Mouse (Mus musculus) erythroid progenitor cell, adult 5-6 weeks (primary cell): ENCODE measurements around the gene Slc38a8. TPM values are rescaled to one million over a fixed set of nuclear protein-coding genes. Genes with fewer than 3 reads are reported as not detected.

ENCODE experiments used
- ATAC-seq: replicated peaks from 2 replicates; pipeline ENCODE4 v1.8.0; 2016; ENCODE audit warnings: moderate number of reproducible peaks, mild to moderate bottlenecking, moderate TSS enrichment, inconsistent platforms; ENCODE audit not compliant: poor library complexity, low FRiP score, severe bottlenecking
- total RNA-seq, 2 experiments: library from RNA; stranded (forward) in 1 of 2; stranded (reverse) in 1 of 2; fragments of 150-400 nt in 1 of 2; fragments of 186-747, 209-891 nt in 1 of 2; gene quantifications; 2 replicates each; pipeline versions ENCODE4 v1.2.3 to v1.2.4; 2015 to 2017; ENCODE audit warnings: low replicate concordance in 2 of 2

Slc38a8 gene
- total RNA-seq, 2 experiments from 2014 or later: not detected

- no peak for ATAC-seq
Observed at GRCm38 (mm10) chr8:119499836-119500235, 1.7 kb downstream of the Slc38a8 start.

GRCm38 (mm10) chr8:119496848-119497247 lies 4.7 kb downstream of the Slc38a8 start:
- ATAC-seq: no peak

- ATAC-seq: no peak
Observed at GRCm38 (mm10) chr8:119487093-119487492, 14.4 kb downstream of the Slc38a8 start.

GRCm38 (mm10) chr8:119484145-119484896 lies 17.2 kb downstream of the Slc38a8 start:
- no peak for ATAC-seq

GRCm38 (mm10) chr8:119478684-119479083 lies 22.8 kb downstream of the Slc38a8 start:
- ATAC-seq: no peak

- ATAC-seq: no peak
Observed at GRCm38 (mm10) chr8:119468091-119468490, 33.4 kb downstream of the Slc38a8 start.

GRCm38 (mm10) chr8:119466794-119467193 lies 34.7 kb downstream of the Slc38a8 start:
- no peak for ATAC-seq

GRCm38 (mm10) chr8:119466105-119466504 lies 35.4 kb downstream of the Slc38a8 start:
- no peak for ATAC-seq

- no peak for ATAC-seq
Observed at GRCm38 (mm10) chr8:119463709-119464108, 37.8 kb downstream of the Slc38a8 start.

GRCm38 (mm10) chr8:119461356-119461755 lies 40.1 kb downstream of the Slc38a8 start:
- no peak for ATAC-seq

GRCm38 (mm10) chr8:119459724-119460123 lies 41.8 kb downstream of the Slc38a8 start:
- no peak for ATAC-seq

- ATAC-seq: no peak
Observed at GRCm38 (mm10) chr8:119456045-119456444, 45.5 kb downstream of the Slc38a8 start.

GRCm38 (mm10) chr8:119452919-119453318 lies 48.6 kb downstream of the Slc38a8 start:
- no peak for ATAC-seq

GRCm38 (mm10) chr8:119451131-119451530 lies 50.4 kb downstream of the Slc38a8 start:
- ATAC-seq: no peak

- no peak for ATAC-seq
Observed at GRCm38 (mm10) chr8:119449627-119450026, 51.9 kb downstream of the Slc38a8 start.

GRCm38 (mm10) chr8:119447781-119448170 lies 53.7 kb downstream of the Slc38a8 start:
- ATAC-seq: no peak

GRCm38 (mm10) chr8:119446990-119447780 lies 54.3 kb downstream of the Slc38a8 start:
- no peak for ATAC-seq

GRCm38 (mm10) chr8:119446211-119446989 lies 55.1 kb downstream of the Slc38a8 start, which contains the start of gene Necab2:
Gene Necab2 (plus strand): TSS chr8:119446719.
- ATAC-seq: no peak

- no peak for ATAC-seq
Observed at GRCm38 (mm10) chr8:119442970-119443369, 58.5 kb downstream of the Slc38a8 start.

- ATAC-seq: no peak
Observed at GRCm38 (mm10) chr8:119442013-119442412, 59.5 kb downstream of the Slc38a8 start.
